Mouse (Mus musculus) layer of hippocampus, postnatal 14 days (tissue): ENCODE results near the gene Gm11084. TPM values are rescaled to one million over a fixed set of nuclear protein-coding genes. Genes with fewer than 3 reads are reported as not detected.
"Not testable (repeated sequence)": the region's sequence is repeated elsewhere in the genome, so short reads cannot be mapped to it uniquely, and the experiment has no call there.

Experiments used
- DNase-seq, 2 experiments: peaks; one replicate each; pipeline ENCODE4 v3.0.0; 2021 to 2022; ENCODE audit warnings: low spot score in 2 of 2, mixed read lengths in 1 of 2
- long read RNA-seq, 2 experiments: library from polyadenylated mRNA; stranded (forward); transcript quantifications; one replicate each; pipeline ENCODE4 v2.0.0; 2021
- total RNA-seq, 2 experiments: library from RNA; stranded (reverse); gene quantifications; 2 replicates each; pipeline ENCODE4 v1.2.3; 2021

The Gm11084 gene
- not detected for total RNA-seq
- long read RNA-seq, experiment 1, partial matches to known transcripts = 0 of 2 reads
- long read RNA-seq, experiment 1, other reads (novel, unspliced or antisense) = 2 of 2 reads
- long read RNA-seq, experiment 2, partial matches to known transcripts = 0 of 1 reads
- long read RNA-seq, experiment 2, other reads (novel, unspliced or antisense) = 1 of 1 reads

DNA sequence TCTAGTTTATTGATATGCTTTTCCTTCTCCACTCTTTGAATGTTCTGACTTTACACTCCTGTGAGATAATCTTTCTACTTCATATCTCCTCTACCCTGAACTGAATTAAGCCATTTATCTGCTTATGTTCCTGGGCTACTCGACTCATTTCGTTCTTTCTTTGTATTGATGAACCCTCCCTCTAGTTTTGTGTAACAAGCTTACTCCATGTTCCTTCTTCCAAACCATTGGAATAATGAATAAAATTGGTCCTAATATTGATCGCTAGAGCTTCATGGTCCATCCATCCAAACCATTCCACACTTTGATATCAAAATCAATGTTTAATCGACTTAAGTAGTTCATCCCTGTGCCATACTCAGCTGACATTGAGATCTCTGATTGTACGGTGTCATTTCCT is at the start of gene Gm11084:
Gene Gm11084 (minus strand): TSS at position 101 of the 400 bp plus-strand sequence.
- no peak for DNase-seq

GRCm38 (mm10) chr2:73031061-73032055 is 44.8 kb upstream of the Gm11084 start:
- no peak for DNase-seq

DNA sequence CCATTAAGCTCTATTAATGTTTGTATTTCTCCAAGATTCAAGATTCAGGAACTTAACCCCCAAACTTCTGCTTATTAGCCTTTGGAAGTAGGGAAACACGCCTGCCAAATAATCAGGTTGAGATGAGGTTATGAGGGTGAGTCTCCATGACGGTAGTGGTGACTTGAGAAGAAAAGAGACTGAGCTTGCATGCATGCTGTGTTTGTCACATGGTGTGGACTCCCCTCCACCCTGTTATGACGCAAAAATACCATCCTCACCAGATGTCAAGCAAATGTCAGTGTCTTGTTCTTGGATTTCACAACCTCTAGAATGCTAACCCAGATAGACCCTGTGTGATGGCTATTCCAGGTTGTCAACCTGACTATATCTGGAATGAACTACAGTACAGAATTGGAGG is 43.3 kb upstream of the Gm11084 start:
- no peak for DNase-seq

- no peak for DNase-seq
These were observed 41.5 kb upstream of the Gm11084 start for GRCm38 (mm10) chr2:73028019-73028418.

- no peak for DNase-seq
These were observed 40.6 kb upstream of the Gm11084 start for GRCm38 (mm10) chr2:73027126-73027525.

DNA sequence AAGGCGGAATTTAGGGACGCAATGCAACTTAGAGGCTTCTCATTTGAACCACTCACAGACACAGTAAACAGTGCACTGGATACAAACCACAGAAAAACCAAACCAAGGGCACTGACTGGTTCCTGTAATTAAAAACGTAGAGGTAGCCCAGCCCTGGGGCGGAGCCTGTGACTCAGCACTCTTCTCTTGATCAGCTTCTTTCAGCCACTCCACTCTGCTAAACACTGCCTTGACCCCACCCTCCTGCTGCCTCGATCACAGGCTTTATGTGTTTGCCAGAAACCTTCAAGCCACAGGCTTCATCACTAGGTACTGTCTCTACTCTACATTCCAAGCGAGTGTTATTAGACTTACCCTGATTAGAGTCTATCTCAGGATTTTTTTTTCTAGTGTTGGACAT is 37.3 kb upstream of the Gm11084 start:
- DNase-seq = no peak

DNA sequence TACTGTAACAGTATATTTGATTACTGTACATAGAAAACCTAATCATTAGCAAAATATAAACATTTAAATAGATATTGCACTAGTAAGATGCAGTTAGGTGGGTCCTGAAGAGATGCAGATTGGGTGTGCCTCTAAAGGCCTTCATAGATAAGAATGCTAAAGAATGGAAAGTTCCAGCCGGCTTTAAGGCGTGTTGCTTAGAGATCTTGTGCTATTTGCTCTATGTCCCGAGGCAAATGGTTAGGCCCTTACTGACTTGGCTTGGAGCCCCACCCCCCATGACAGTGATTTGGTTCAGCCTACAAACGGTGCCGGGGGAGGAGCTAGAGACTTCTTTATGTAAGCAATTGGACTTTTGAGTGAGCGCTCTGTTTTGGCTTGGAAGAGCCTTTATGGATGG is 34.5 kb upstream of the Gm11084 start:
- no peak for DNase-seq

GRCm38 (mm10) chr2:73019371-73020146 is 33.0 kb upstream of the Gm11084 start:
- DNase-seq = peak; percentile 78 to 80

GRCm38 (mm10) chr2:73014063-73014462 is 27.5 kb upstream of the Gm11084 start:
- not testable (repeated sequence) for DNase-seq

DNA sequence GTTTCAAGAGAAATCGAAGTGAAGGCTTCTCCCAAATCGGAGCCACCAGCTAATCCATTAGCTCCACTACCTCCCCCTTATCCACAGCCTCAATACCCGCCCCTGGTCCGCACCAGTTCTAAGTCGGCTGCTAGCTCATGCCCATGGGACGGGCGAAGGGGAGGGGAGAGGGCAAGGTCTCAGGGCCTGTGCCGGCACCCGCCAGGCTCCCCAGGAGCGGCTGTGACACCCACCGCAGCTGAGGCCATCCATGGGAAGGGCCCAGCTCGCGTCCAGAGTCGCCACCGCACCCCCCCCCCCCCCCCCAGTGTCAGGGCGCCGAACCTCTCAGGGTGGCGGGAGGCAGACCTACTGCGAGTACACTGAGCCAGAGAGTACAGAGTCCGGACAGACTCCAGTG is 26.1 kb upstream of the Gm11084 start:
- no peak for DNase-seq

DNA sequence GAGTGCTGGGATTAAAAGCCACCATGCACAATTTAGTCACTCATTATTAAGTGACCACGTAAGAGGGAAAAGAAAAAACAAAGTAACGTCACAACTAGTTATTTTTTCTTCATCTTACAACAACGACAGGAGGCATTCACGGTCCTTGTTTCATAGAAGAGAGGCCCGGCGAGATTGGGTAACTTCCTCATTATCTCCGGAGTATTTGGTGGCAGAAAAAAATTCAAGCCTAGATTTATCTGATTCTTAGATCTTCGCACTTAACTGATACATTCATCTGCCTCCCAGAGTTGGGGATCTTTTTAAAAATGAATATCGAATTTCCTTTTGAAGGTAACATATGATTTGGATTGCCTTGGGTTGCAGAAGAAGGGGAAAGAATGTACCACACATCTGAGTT is 21.0 kb upstream of the Gm11084 start:
- DNase-seq = no peak

- no peak for DNase-seq
These were observed 19.3 kb upstream of the Gm11084 start for GRCm38 (mm10) chr2:73005611-73006515.

DNA sequence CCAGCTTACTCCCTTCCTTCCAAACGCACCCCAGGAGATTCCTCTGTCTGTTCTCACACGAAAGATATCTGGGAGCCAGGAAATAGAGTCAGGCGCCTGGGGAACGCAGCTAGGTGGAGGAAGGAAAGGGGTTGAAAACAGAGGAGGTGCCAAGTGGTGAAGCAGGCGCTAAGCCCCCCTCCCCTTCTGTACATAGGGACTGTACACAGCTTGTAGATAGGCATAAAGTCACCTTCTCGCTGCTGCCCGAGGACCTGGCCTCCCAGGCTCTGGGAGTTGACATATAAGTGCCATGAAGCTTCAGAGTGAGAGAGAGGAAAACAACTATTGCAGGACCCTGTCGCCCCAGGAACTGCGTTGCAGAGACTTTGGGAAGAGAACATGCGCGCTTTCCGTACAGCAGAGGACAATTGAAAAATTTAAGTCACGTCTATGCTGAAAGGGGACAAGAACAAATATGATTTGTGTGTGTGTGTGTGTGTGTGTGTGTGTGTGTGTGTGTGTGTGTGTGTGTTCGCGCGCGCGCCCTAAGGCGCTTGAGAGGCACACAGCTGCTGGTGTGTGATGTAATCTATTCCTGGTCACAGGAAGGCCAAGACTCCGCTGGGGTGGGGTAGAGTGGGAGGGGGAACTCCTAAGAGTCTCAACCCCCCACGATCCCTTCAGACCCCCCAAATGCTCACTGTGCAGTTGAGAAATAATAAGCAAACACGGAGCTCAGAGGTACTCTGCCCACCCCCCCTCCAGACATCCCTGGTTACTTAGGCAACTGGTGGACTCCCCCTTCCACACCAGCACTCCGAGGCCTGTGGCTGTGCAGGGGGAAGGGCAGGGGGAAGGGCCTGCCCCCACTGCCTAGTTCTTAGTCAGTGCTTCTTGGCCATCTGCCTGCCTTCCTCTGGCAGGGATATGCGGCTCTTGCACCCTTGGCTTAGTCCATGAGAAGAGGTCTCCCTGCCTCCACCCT is 17.5 kb upstream of the Gm11084 start:
- peak; percentile 32 to 58 for DNase-seq

DNA sequence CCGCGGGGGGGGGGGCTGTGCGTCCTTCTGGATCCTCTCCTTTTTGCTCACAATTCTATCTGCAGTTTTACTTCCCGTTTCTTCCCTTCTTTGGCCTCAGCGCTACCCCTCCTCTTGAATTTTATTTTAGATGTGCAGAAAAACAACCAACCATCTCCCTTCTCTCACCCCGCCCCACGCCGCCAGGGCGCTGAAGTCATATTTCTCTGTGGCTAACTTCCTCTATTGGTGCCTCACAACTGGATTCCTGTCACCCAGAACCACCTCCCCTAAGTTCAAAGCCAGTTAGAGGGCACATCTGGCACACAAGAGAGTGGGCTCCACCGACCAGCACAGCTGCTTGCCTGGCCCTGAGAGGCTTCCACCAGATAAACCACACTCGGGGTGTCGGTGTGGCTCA is 16.5 kb upstream of the Gm11084 start:
- DNase-seq = no peak

DNA sequence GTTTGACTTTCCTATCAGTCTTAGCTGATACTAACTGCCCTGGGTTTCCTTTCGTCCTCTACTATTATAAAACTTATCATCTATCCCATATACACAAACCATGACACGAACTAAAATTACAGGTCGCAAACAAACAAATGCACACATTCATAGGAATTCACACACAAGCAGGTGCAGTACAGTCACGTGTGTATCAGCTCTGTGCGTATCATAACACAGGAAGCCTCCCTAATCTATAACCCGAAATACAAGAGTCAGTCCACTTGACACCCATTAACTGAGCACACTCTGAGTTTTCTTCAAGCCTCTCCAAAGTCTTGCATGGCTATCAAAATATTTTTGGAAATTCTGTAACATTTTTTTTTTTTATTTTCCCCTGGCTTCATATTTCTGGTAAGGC is 15.9 kb upstream of the Gm11084 start:
- DNase-seq = no peak

DNA sequence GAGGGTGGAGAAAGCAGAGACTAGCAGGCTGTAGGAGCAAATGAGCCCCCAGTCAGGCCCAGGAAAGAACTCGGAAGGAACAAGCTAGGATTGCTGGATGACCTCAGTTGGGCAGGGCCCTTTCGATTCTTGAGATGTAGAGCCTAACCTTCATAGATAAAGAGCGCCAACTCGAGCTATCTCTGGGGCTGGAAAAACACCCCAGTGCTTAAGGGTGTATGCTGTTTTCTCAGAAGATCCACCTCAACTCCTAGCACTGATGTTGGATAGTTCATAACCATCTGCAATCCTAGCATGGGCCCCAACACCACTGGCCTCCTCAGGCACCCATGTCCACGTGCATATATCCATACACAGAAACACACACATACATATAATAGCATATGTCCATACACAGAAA is 15.5 kb upstream of the Gm11084 start:
- DNase-seq = no peak

- no peak for DNase-seq
These were observed 13.7 kb upstream of the Gm11084 start for GRCm38 (mm10) chr2:73000194-73000593.

GRCm38 (mm10) chr2:72997586-72997985 is 11.1 kb upstream of the Gm11084 start:
- DNase-seq = no peak

- DNase-seq = no peak
These were observed 10.4 kb upstream of the Gm11084 start for GRCm38 (mm10) chr2:72996808-72997378.
